Mouse (Mus musculus): ENCODE measurements around the gene Wdr90. TPM values are rescaled to one million over a fixed set of nuclear protein-coding genes. Genes with fewer than 3 reads are reported as not detected.

Wdr90 gene
- polyA plus RNA-seq, 1 experiment from 2014 or later: 27.7 TPM

GRCm38 (mm10) chr17:25825311-25825710 is 36.0 kb downstream of the Wdr90 start:
- no peaks in the 10 kb centered on the region for H3K27me3 ChIP-seq
- no peak for DNase-seq (ENCODE audit: low read depth, low spot score)
- no peak for TF ChIP-seq CTCF (IDR thresholded peaks at IDR 0.05)
- in situ Hi-C loops (cut with MboI; ENCODE audit: low pct_unique_long_range_greater_than_20kb): no loop called here
- ChIA-PET POLR2A (interaction anchor here (0.6 to 1.2 kb wide), 3 partner anchors 12 to 22 kb away, joined by 3 read pairs; partner anchors contain the start of gene Rhbdl1), CTCF (no interaction called here)
- ATAC-seq: no peak

- ATAC-seq: no peak
- peaks cover 4% of the 10 kb centered on the region for H3K27me3 ChIP-seq
- CTCF ChIA-PET: interaction anchor here (2.3 kb wide), 1 partner anchor 8 kb away, joined by 8 read pairs; the partner anchor contains the start of gene Stub1
- TF ChIP-seq CTCF (IDR thresholded peaks at IDR 0.05): no peak
- in situ Hi-C loops (cut with MboI; ENCODE audit: low pct_unique_long_range_greater_than_20kb): no loop called here
- POLR2A ChIA-PET: interaction anchor here (2.2 kb wide), 1 partner anchor 8 kb away, joined by 11 read pairs; the partner anchor contains the start of gene Stub1
- no peak for DNase-seq (ENCODE audit: low read depth, low spot score)
These were observed 36.7 kb downstream of the Wdr90 start for GRCm38 (mm10) chr17:25824362-25825142.

- TF ChIP-seq CTCF (IDR thresholded peaks at IDR 0.05): no peak
- H3K27me3 ChIP-seq: peaks cover 11% of the 10 kb centered on the region
- no peak for ATAC-seq
- POLR2A ChIA-PET: interaction anchor here (2.2 kb wide), 1 partner anchor 9 kb away, joined by 11 read pairs; the partner anchor contains the start of gene Stub1
- CTCF ChIA-PET: interaction anchor here (2.3 kb wide), 1 partner anchor 9 kb away, joined by 8 read pairs; the partner anchor contains the start of gene Stub1
- in situ Hi-C loops (cut with MboI; ENCODE audit: low pct_unique_long_range_greater_than_20kb): no loop called here
- DNase-seq (ENCODE audit: low read depth, low spot score): no peak
These were observed 37.8 kb downstream of the Wdr90 start, which contains the start of gene Wdr24 for GRCm38 (mm10) chr17:25823452-25823851. TSS of gene Wdr24 (plus strand) at chr17:25823627.

- peaks cover 17% of the 10 kb centered on the region for H3K27me3 ChIP-seq
- no peak for TF ChIP-seq CTCF (IDR thresholded peaks at IDR 0.05)
- ChIA-PET CTCF (no interaction called here), POLR2A (no interaction called here)
- in situ Hi-C loops (cut with MboI; ENCODE audit: low pct_unique_long_range_greater_than_20kb): no loop called here
- ATAC-seq: no peak
- no peak for DNase-seq (ENCODE audit: low read depth, low spot score)
These were observed 42.2 kb downstream of the Wdr90 start for GRCm38 (mm10) chr17:25818851-25819780.

- DNase-seq (ENCODE audit: low read depth, low spot score) (no peak), ATAC-seq (no peak)
- no peak for TF ChIP-seq CTCF (IDR thresholded peaks at IDR 0.05)
- POLR2A ChIA-PET: interaction anchor here (1.8 kb wide), 1 partner anchor 14 kb away, joined by 6 read pairs; no protein-coding TSS in a partner anchor
- in situ Hi-C loops (cut with MboI; ENCODE audit: low pct_unique_long_range_greater_than_20kb): no loop called here
- CTCF ChIA-PET: no interaction called here
- H3K27me3 ChIP-seq: peaks cover 17% of the 10 kb centered on the region
These were observed 43.6 kb downstream of the Wdr90 start for GRCm38 (mm10) chr17:25817662-25818061.

GRCm38 (mm10) chr17:25813471-25813870 is 47.8 kb downstream of the Wdr90 start:
- CTCF ChIA-PET: interaction anchor here (0.6 to 1.6 kb wide), 2 partner anchors 12 to 21 kb away, joined by 3 to 5 read pairs; no protein-coding TSS in a partner anchor
- TF ChIP-seq CTCF (IDR thresholded peaks at IDR 0.05): no peak
- in situ Hi-C loops (cut with MboI; ENCODE audit: low pct_unique_long_range_greater_than_20kb): no loop called here
- DNase-seq (ENCODE audit: low read depth, low spot score) (no peak), ATAC-seq (no peak)
- POLR2A ChIA-PET: interaction anchor here (1.2 kb wide), 1 partner anchor 11 kb away, joined by 3 read pairs; no protein-coding TSS in a partner anchor
- peaks cover 16% of the 10 kb centered on the region for H3K27me3 ChIP-seq

GRCm38 (mm10) chr17:25810890-25811289 is 50.4 kb downstream of the Wdr90 start:
- peaks cover 11% of the 10 kb centered on the region for H3K27me3 ChIP-seq
- CTCF ChIA-PET: no interaction called here
- no peak for DNase-seq (ENCODE audit: low read depth, low spot score)
- no peak for TF ChIP-seq CTCF (IDR thresholded peaks at IDR 0.05)
- no peak for ATAC-seq
- POLR2A ChIA-PET: no interaction called here
- in situ Hi-C loops (cut with MboI; ENCODE audit: low pct_unique_long_range_greater_than_20kb): no loop called here

- H3K27me3 ChIP-seq: peaks cover 11% of the 10 kb centered on the region
- ATAC-seq (no peak), DNase-seq (ENCODE audit: low read depth, low spot score) (no peak)
- ChIA-PET CTCF (no interaction called here), POLR2A (interaction anchor here (1.4 to 1.5 kb wide), 2 partner anchors 13 to 24 kb away, joined by 4 read pairs; partner anchors contain the start of genes Metrn and Stub1)
- no peak for TF ChIP-seq CTCF (IDR thresholded peaks at IDR 0.05)
- in situ Hi-C loops (cut with MboI; ENCODE audit: low pct_unique_long_range_greater_than_20kb): no loop called here
These were observed 51.5 kb downstream of the Wdr90 start for GRCm38 (mm10) chr17:25809606-25810340.

GRCm38 (mm10) chr17:25808789-25809605 is 52.3 kb downstream of the Wdr90 start, which contains the start of gene Fbxl16:
TSS of gene Fbxl16 (plus strand) at chr17:25809085.
- CTCF ChIA-PET: no interaction called here
- TF ChIP-seq CTCF (IDR thresholded peaks at IDR 0.05): no peak

More at GRCm38 (mm10) chr17:25808789-25809605, 52.3 kb downstream of the Wdr90 start, which contains the start of gene Fbxl16:
- ATAC-seq: peak; percentile 41
- DNase-seq (ENCODE audit: low read depth, low spot score): no peak
- H3K27me3 ChIP-seq: peaks cover 11% of the 10 kb centered on the region
- in situ Hi-C loops (cut with MboI; ENCODE audit: low pct_unique_long_range_greater_than_20kb): no loop called here
- POLR2A ChIA-PET: interaction anchor here (1.4 to 1.5 kb wide), 2 partner anchors 12 to 24 kb away, joined by 4 read pairs; partner anchors contain the start of genes Metrn and Stub1

All from Patski (cell line).